Mouse (Mus musculus) cerebellum, adult (tissue): ENCODE results near the gene Anks6.

ENCODE experiments used
- ATAC-seq: cut with Nextera tagmentation; 2 replicates; pipeline ENCODE4 v1.9.2; 2017; ENCODE audit warnings: mild to moderate bottlenecking, moderate library complexity, mixed read lengths; ENCODE audit not compliant: insufficient number of reproducible peaks, low FRiP score, low TSS enrichment

Gene Anks6

GRCm38 (mm10) chr4:46991016-46991958 is 65.9 kb downstream of the Anks6 start, which contains the start of gene Gabbr2:
TSS of gene Gabbr2 (minus strand) at chr4:46991873.
- peak; percentile 28 for ATAC-seq

- 0 out of 2 replicates have a peak, but pooled peaks have one; percentile 1 for ATAC-seq
These were observed 66.8 kb downstream of the Anks6 start for GRCm38 (mm10) chr4:46990281-46991015.

GRCm38 (mm10) chr4:46989842-46990241 is 67.4 kb downstream of the Anks6 start:
- peak; percentile 61 for ATAC-seq

- no peak for ATAC-seq
These were observed 68.4 kb downstream of the Anks6 start for GRCm38 (mm10) chr4:46988824-46989223.

GRCm38 (mm10) chr4:46988257-46988656 is 69.0 kb downstream of the Anks6 start:
- no peak for ATAC-seq

- ATAC-seq = no peak
These were observed 69.4 kb downstream of the Anks6 start for GRCm38 (mm10) chr4:46987809-46988208.

GRCm38 (mm10) chr4:46986054-46986453 is 71.2 kb downstream of the Anks6 start:
- no peak for ATAC-seq

- peak; percentile 16; the same call in 1 of the 2 replicates for ATAC-seq
These were observed 74.3 kb downstream of the Anks6 start for GRCm38 (mm10) chr4:46982912-46983311.

- ATAC-seq = no peak
These were observed 75.1 kb downstream of the Anks6 start for GRCm38 (mm10) chr4:46982094-46982493.

GRCm38 (mm10) chr4:46978371-46978770 is 78.9 kb downstream of the Anks6 start:
- no peak for ATAC-seq

GRCm38 (mm10) chr4:46977161-46977560 is 80.1 kb downstream of the Anks6 start:
- peak; percentile 5; the same call in 1 of the 2 replicates for ATAC-seq

GRCm38 (mm10) chr4:46976671-46977071 is 80.6 kb downstream of the Anks6 start:
- peak; percentile 83 for ATAC-seq

GRCm38 (mm10) chr4:46973322-46973721 is 83.9 kb downstream of the Anks6 start:
- ATAC-seq = no peak

- no peak for ATAC-seq
These were observed 89.2 kb downstream of the Anks6 start for GRCm38 (mm10) chr4:46967981-46968380.

GRCm38 (mm10) chr4:46966551-46966950 is 90.7 kb downstream of the Anks6 start:
- ATAC-seq = no peak
